Comparison of ENCODE assay signal across 14 mouse cellular contexts in genomic region chr8:70247841-70248240, GRCm38 (mm10).
"Had no signal": no experiment of that assay in that cellular context is flagged by ENCODE, and none has a peak within 500 bp of the region (broad histone marks: within the 10 kb centered on the region; RNA-seq: fewer than 3 reads in every experiment).

No protein-coding gene starts in this region.

- H3K4me1 ChIP-seq: intestine, embryonic 15.5 days; kidney, embryonic 15.5 days; limb, embryonic 15.5 days had no signal

- H3K4me3 ChIP-seq: intestine, embryonic 15.5 days; kidney, embryonic 15.5 days; limb, embryonic 15.5 days; liver, embryonic 12.5 days; myocyte had no signal

- ATAC-seq: intestine, embryonic 15.5 days; liver, embryonic 12.5 days had no signal

- H3K27ac ChIP-seq: intestine, embryonic 15.5 days; kidney, embryonic 15.5 days; limb, embryonic 15.5 days; liver, embryonic 12.5 days had no signal

- H3K9me3 ChIP-seq: intestine, embryonic 15.5 days; kidney, embryonic 15.5 days; limb, embryonic 15.5 days; liver, embryonic 12.5 days had no signal

- DNase-seq: kidney, adult 2 months; kidney, postnatal 14 days; lung, embryonic 14.5 days; lung, postnatal 10 days; lung, postnatal 4 days; right cerebral cortex, postnatal 4 days; spleen, adult 18-20 months; thymus, adult 18-20 months; thymus, postnatal 14 days had no signal

- H3K4me2 ChIP-seq: intestine, embryonic 15.5 days; kidney, embryonic 15.5 days; limb, embryonic 15.5 days; liver, embryonic 12.5 days; lung, embryonic 14.5 days had no signal

- H3K9ac ChIP-seq: intestine, embryonic 15.5 days; kidney, embryonic 15.5 days; limb, embryonic 15.5 days; liver, embryonic 12.5 days; lung, embryonic 14.5 days had no signal

- H3K27me3 ChIP-seq: intestine, embryonic 15.5 days; kidney, embryonic 15.5 days; limb, embryonic 15.5 days; liver, embryonic 12.5 days had no signal
